Mouse (Mus musculus) intestine, embryonic 14.5 days (tissue): ENCODE results near the gene Racgap1. TPM values are rescaled to one million over a fixed set of nuclear protein-coding genes. Genes with fewer than 3 reads are reported as not detected.

Source experiments
- ATAC-seq: fragments of 200-750 bp; cut with Nextera tagmentation; replicated peaks from 2 replicates; pipeline ENCODE4 v1.8.0; 2017; ENCODE audit warnings: low read depth, moderate number of reproducible peaks, moderate TSS enrichment, moderate library complexity; ENCODE audit not compliant: low FRiP score, low TSS enrichment
- DNase-seq: peaks from one replicate; pipeline ENCODE4 v3.0.0-alpha.2; 2018; ENCODE audit warnings: low spot score
- H3K27ac ChIP-seq: fragments of 300-500 bp; sonication (generic); 2 replicates; pipeline ENCODE4 v1.5.1; 2014; ENCODE audit warnings: low read depth, mild to moderate bottlenecking, control low read depth
- H3K27me3 ChIP-seq: fragments of 300-500 bp; sonication (generic); replicated peaks from 2 replicates; pipeline ENCODE4 v1.6.1; 2014; ENCODE audit warnings: low read length, control low read depth; ENCODE audit not compliant: control insufficient read depth, insufficient read depth
- H3K36me3 ChIP-seq: fragments of 300-500 bp; sonication (generic); 2 replicates; pipeline ENCODE4 v1.6.1; 2014; ENCODE audit warnings: low read length, control low read depth; ENCODE audit not compliant: control insufficient read depth, insufficient read depth
- H3K4me1 ChIP-seq: fragments of 300-500 bp; sonication (generic); replicated peaks from 2 replicates; pipeline ENCODE4 v1.6.1; 2014; ENCODE audit warnings: low read length, control low read depth, mixed read lengths; ENCODE audit not compliant: control insufficient read depth, insufficient read depth
- H3K4me2 ChIP-seq: fragments of 300-500 bp; sonication (generic); 2 replicates; pipeline ENCODE4 v1.6.1; 2014; ENCODE audit warnings: low read length
- H3K4me3 ChIP-seq: fragments of 300-500 bp; sonication (generic); 2 replicates; pipeline ENCODE4 v1.5.1; 2014; ENCODE audit warnings: low read depth, low read length, control low read depth, mixed read lengths
- H3K9ac ChIP-seq: fragments of 300-500 bp; sonication (generic); 2 replicates; pipeline ENCODE4 v1.6.1; 2014; ENCODE audit warnings: mild to moderate bottlenecking, low read length
- H3K9me3 ChIP-seq: fragments of 300-500 bp; sonication (generic); 2 replicates; pipeline ENCODE4 v1.6.1; 2016; ENCODE audit warnings: low read length, control low read depth; ENCODE audit not compliant: control insufficient read depth
- WGBS: fragments of 180-500 bp; shearing (Covaris S2); extraction: QIAGEN DNeasy Blood & Tissue Kit; methylation state at CpG from one replicate; pipeline ENCODE4 v1.1.7; 2014; 5-methylcytosine and 5-hydroxymethylcytosine counted together
- polyA plus RNA-seq: library from polyadenylated mRNA; unstranded; fragments of >200 nt; fragmentation: Nextera tagmentation; extraction: Ambion mirVana; gene quantifications from 2 replicates; pipeline ENCODE4 v1.2.1, GENCODE M21; 2014

The Racgap1 gene
- polyA plus RNA-seq, 1 experiment from 2014 or later, result 104 TPM

DNA sequence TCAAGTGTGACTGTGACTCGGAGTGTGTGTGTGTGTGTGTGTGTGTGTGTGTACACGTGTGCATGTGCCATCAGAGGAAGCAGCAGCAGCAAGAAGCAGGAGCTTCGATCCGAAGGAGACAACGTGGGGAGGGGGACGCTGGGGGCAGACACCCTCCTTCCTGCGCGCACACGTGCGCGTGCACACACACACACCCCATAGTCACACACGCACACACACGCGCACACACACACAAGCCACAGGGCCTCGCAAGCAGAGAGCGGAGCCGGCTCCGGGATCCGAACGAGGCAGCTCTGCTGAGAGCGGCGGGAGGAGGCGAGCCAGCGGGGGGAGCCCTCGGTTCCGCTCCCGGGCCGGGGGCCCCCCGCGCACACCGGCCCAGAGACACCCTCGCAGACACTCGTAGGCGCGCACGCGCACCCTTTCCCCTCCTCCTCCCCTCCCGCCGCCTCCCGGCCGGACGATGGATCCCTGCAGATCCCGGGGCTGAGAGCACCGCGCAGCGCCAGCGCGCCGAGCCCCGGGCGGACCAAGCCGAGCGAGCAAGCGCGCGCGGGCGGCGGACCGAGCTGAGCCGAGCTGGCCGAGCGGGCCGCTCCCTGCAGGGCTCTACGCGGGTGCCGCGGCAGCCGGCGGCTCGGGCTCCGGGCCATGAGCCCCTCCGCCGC is 18.8 kb upstream of the Racgap1 start, which contains the start of gene Asic1:
TSS of gene Asic1 (plus strand) at position 215 of the 668 bp plus-strand sequence.
- DNase-seq, result peak; percentile 77
- Histone ChIP-seq H3K4me1 (peaks cover 5% of the 10 kb centered on the region), H3K9me3 (no peaks in the 10 kb centered on the region), H3K9ac (peak within 1 kb of the TSS; percentile 22), H3K4me3 (peak within 1 kb of the TSS; percentile 37), H3K27ac (no peak within 1 kb of the TSS), H3K36me3 (no peaks in the 10 kb centered on the region), H3K4me2 (peak within 1 kb of the TSS; percentile 91), H3K27me3 (peaks cover 53% of the 10 kb centered on the region)
- peak; percentile 72 for ATAC-seq
- WGBS, result under 1% methylated on average over 54 of the region's 74 CpGs

DNA sequence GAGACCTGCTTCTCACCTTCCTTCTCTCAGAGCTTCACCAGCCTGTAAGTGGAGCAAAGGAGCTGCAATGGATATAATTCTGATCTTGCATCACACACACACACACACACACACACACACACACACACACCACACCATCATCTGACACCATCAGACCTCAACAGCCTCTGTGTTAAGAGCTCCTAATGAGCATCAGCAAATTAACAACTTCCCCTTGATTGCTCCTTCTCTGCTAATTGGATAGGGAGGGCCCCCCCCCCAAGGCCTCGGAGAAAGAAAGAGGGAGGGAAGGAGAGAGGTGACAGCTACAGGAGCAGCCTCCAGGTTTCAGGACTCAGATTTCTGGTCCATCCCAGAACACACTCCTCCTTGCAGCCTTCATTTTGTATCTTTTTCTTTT is 17.9 kb upstream of the Racgap1 start:
- 17% methylated on average over 1 of the region's 1 CpGs for WGBS

DNA sequence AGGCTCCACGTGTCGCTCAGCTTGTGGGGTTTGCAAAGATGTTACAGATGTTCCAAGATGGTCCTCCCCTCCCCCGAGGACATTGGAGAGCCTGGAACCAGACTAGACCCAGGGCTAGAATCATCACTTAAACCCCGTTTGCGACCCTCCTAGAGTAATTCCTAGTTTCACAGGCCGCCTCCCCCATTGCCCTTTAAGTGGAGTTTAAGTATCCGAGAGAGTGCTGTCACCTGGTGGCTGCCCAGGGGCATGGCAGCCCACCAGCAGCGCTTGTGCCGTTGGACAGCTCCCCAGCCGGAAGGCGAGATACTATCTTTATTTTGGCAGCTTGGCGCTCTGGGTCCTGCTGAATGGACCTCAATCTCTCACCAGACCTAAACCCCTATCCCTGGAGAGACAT is 17.4 kb upstream of the Racgap1 start:
- peak; percentile 88 for DNase-seq
- Histone ChIP-seq H3K9me3 (no peaks in the 10 kb centered on the region), H3K36me3 (no peaks in the 10 kb centered on the region), H3K4me1 (peaks cover 12% of the 10 kb centered on the region), H3K9ac (no peak overlapping the region), H3K27me3 (peaks cover 57% of the 10 kb centered on the region), H3K4me2 (no peak overlapping the region), H3K27ac (no peak overlapping the region), H3K4me3 (no peak overlapping the region)
- 3% methylated on average over 12 of the region's 12 CpGs for WGBS
- no peak for ATAC-seq

More for the DNA sequence above, 17.9 kb upstream of the Racgap1 start:
- H3K27ac ChIP-seq, result no peak overlapping the region
- H3K27me3 ChIP-seq, result peaks cover 55% of the 10 kb centered on the region
- no peak overlapping the region for H3K4me3 ChIP-seq
- no peak overlapping the region for H3K4me2 ChIP-seq
- H3K9me3 ChIP-seq, result no peaks in the 10 kb centered on the region
- DNase-seq, result no peak
- H3K4me1 ChIP-seq, result peaks cover 7% of the 10 kb centered on the region
- no peak for ATAC-seq
- H3K9ac ChIP-seq, result no peak overlapping the region
- H3K36me3 ChIP-seq, result no peaks in the 10 kb centered on the region

DNA sequence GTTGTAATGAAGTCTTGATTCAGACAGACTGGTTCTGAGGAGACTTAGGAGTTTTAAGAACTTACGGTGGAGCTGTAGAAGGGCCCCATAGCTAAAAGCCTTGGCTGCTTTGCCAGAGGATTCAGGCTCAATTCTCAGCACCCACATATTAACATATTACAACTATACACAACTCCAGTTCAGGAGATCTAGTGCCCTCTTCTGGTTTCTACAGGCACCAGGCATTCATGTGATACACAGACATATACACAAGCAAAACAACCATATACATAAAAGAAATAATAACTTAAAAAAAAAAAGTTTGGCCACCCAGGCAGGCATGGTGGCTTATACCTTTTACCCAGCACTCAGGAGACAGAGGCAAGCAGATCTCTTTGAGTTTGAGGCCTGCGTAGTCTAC is 16.1 kb upstream of the Racgap1 start:
- H3K4me3 ChIP-seq, result no peak overlapping the region
- WGBS, result 92% methylated on average over 2 of the region's 2 CpGs
- H3K27ac ChIP-seq, result no peak overlapping the region
- ATAC-seq (no peak), DNase-seq (no peak)
- no peaks in the 10 kb centered on the region for H3K9me3 ChIP-seq
- peaks cover 13% of the 10 kb centered on the region for H3K4me1 ChIP-seq
- H3K9ac ChIP-seq, result no peak overlapping the region
- H3K36me3 ChIP-seq, result no peaks in the 10 kb centered on the region
- peaks cover 48% of the 10 kb centered on the region for H3K27me3 ChIP-seq
- H3K4me2 ChIP-seq, result no peak overlapping the region

DNA sequence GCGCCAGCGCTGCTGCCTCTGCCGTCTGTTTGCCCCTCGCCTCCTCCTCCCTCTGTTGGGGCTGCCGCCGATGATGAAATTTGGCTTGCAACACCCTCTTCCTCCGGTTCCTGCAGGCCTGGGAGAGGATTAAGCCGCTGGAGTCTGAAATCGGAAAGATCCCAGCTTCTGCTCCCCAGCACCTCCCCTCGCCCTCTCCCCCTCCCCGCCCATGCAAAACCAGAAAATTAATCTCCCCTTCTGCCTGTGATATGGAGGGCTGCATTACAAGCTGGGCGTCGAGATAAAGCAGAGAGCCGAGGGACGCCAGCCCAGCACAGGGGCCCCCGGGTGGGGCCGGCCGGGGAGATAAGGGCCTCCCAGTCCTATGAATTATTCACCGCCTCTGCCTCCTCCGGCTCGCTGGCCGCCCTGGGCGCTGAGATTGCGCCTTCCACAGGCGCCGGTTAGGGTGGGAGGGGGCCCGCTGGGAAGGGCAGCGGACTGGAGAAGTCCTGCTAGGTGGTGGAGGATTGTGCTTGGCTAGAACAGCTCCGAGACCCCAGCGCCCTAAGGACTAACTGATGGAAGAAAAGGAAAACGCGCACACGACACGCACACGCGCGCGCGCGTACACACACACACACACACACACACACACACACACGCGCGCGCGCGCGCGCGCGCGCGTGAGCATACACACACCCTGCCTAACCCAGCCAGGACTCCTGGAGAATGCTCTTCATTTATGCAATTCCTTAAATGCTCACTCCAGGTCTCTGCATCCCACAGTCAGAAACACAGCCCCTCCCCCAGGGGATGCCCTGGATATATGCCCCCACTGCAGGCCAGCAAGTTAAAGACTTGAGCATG is 13.4 kb upstream of the Racgap1 start:
- DNase-seq (peak; percentile 84), ATAC-seq (peak; percentile 86)
- Histone ChIP-seq H3K36me3 (no peaks in the 10 kb centered on the region), H3K4me2 (peak overlapping the region; percentile 72), H3K4me3 (peak overlapping the region; percentile 36), H3K27me3 (peaks cover 29% of the 10 kb centered on the region), H3K27ac (peak overlapping the region; percentile 65), H3K4me1 (peaks cover 9% of the 10 kb centered on the region), H3K9me3 (no peaks in the 10 kb centered on the region), H3K9ac (peak overlapping the region; percentile 27; the same call in 1 of the 2 replicates)
- WGBS, result under 1% methylated on average over 47 of the region's 52 CpGs

DNA sequence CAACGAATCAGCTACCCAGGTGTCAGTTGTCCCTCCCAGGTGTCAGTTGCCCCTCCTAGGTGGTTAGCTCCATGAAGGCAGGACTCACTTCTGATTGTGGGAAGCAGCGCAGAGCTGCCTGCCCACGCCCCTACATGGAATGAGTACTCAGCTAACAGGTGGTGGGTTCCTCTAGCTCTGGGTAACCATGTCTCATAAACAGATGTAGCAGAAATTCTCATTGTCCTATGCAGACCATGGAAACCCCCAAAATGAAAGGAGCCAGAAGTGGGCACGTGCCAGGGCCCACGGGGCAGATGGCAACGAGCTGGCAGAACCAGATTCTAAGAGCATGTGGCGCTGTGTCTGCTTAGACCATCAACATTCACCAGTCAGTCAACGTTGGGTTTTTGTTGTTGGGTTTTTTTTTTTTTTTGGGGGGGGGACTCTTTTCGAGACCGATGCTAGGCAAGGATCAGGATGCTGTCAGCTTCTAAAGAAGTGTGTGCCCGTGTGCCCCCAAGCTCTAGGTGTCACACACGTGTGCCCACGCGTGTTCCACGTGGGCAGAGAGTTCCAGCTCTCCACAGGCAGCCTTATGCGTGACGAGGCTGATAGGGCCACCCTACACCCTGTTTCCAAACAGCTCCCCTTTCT is 12.6 kb upstream of the Racgap1 start:
- ATAC-seq (no peak), DNase-seq (no peak)
- Histone ChIP-seq H3K27me3 (peaks cover 23% of the 10 kb centered on the region), H3K4me1 (peaks cover 9% of the 10 kb centered on the region), H3K9me3 (no peaks in the 10 kb centered on the region), H3K4me2 (peak overlapping the region; percentile 72), H3K36me3 (no peaks in the 10 kb centered on the region), H3K4me3 (peak overlapping the region; percentile 36), H3K27ac (peak overlapping the region; percentile 65), H3K9ac (no peak overlapping the region; the same call in 1 of the 2 replicates)
- WGBS, result 4% methylated on average over 17 of the region's 17 CpGs

DNA sequence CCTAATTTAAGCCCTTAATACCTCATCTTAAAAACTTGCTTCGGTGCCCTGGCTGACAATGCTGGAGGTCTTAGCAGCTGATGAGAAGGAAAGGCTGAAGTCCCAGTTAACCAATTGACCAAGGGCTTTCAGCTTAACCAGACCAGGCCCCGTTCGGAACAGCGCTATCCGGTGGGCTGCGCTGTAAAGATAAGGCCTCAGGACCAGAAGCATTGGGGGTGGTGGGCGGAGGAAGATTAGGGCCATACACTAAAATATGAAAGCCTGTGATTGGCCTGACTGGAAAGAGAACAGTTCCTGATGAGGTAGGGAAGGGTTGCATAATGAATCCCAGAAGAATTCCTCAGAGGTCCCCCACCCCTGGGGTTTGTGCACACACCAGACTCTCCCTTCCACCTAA is 10.9 kb upstream of the Racgap1 start:
- Histone ChIP-seq H3K27ac (no peak overlapping the region), H3K9ac (no peak overlapping the region), H3K36me3 (no peaks in the 10 kb centered on the region), H3K4me1 (peaks cover 9% of the 10 kb centered on the region), H3K27me3 (peaks cover 23% of the 10 kb centered on the region), H3K4me3 (no peak overlapping the region), H3K9me3 (no peaks in the 10 kb centered on the region), H3K4me2 (no peak overlapping the region)
- DNase-seq (no peak), ATAC-seq (no peak)
- WGBS, result 44% methylated on average over 7 of the region's 7 CpGs

DNA sequence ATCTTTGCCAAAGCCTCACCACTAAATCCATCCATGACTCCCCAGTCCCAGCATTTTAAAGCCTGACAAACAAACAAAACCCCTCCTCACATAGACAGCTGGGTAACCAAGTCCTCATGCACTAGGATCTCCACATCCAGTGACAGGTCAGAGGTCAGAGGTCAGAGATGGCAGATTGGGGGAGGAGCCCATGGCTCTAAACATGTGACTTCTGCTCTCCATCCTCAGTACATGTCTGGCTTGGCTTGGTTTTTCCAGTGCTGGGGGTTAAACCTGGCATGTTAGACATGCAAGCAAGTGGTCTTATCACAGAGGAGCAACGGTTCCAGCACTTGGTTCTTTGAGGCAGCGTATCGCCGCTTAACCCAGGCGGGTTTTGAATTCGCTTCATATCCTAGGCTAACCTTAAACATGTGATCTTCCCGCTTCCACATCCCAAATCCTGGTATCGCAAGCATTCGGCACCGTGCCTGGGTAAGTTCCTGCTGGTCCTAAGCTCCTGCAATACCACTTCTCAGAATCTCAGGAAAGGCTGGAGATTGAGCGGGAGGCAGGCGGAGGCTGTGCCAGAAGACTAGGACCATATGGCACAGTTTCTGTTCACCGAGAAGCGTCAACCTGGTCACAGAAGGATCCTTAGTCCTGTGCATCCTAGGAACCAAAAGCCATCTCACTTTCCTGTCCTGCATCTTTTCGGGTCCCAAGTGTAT is 9.8 kb upstream of the Racgap1 start:
- Histone ChIP-seq H3K9ac (no peak overlapping the region), H3K4me3 (no peak overlapping the region), H3K4me2 (no peak overlapping the region), H3K9me3 (no peaks in the 10 kb centered on the region), H3K36me3 (no peaks in the 10 kb centered on the region), H3K27ac (no peak overlapping the region), H3K4me1 (peaks cover 9% of the 10 kb centered on the region), H3K27me3 (peaks cover 18% of the 10 kb centered on the region)
- ATAC-seq, result no peak
- no peak for DNase-seq
- WGBS, result 94% methylated on average over 15 of the region's 15 CpGs
